Mouse (Mus musculus) erythroid progenitor cell, adult 5-6 weeks (primary cell): ENCODE measurements around the gene Stxbp1. TPM values are rescaled to one million over a fixed set of nuclear protein-coding genes. Genes with fewer than 3 reads are reported as not detected.

Experiments used
- ATAC-seq: replicated peaks from 2 replicates; pipeline ENCODE4 v1.8.0; 2016; ENCODE audit warnings: moderate number of reproducible peaks, mild to moderate bottlenecking, moderate TSS enrichment, inconsistent platforms; ENCODE audit not compliant: poor library complexity, low FRiP score, severe bottlenecking
- total RNA-seq, 2 experiments: library from RNA; stranded (forward) in 1 of 2; stranded (reverse) in 1 of 2; fragments of 150-400 nt in 1 of 2; fragments of 186-747, 209-891 nt in 1 of 2; gene quantifications; 2 replicates each; pipeline versions ENCODE4 v1.2.3 to v1.2.4; 2015 to 2017; ENCODE audit warnings: low replicate concordance in 2 of 2

The Stxbp1 gene
- total RNA-seq, 2 experiments from 2014 or later = 0.61 to 0.84 TPM

GRCm38 (mm10) chr2:32763353-32763752 is 83.7 kb downstream of the Stxbp1 start:
- no peak for ATAC-seq

- no peak for ATAC-seq
Observed at GRCm38 (mm10) chr2:32761859-32762258, 85.2 kb downstream of the Stxbp1 start.

GRCm38 (mm10) chr2:32761361-32761760 is 85.7 kb downstream of the Stxbp1 start:
- ATAC-seq = no peak

GRCm38 (mm10) chr2:32759001-32759400 is 88.0 kb downstream of the Stxbp1 start:
- ATAC-seq = no peak

GRCm38 (mm10) chr2:32758503-32758902 is 88.5 kb downstream of the Stxbp1 start:
- no peak for ATAC-seq

- peak; percentile 95 for ATAC-seq
Observed at GRCm38 (mm10) chr2:32757056-32757845, 89.8 kb downstream of the Stxbp1 start, which contains the start of gene Tor2a. TSS of gene Tor2a (plus strand) at chr2:32757234.

- ATAC-seq = peak; percentile 23
Observed at GRCm38 (mm10) chr2:32756674-32757055, 90.4 kb downstream of the Stxbp1 start.

GRCm38 (mm10) chr2:32752181-32752580 is 94.9 kb downstream of the Stxbp1 start:
- no peak for ATAC-seq

GRCm38 (mm10) chr2:32751665-32752033 is 95.4 kb downstream of the Stxbp1 start:
- ATAC-seq = no peak

- no peak for ATAC-seq
Observed at GRCm38 (mm10) chr2:32750887-32751664, 96.0 kb downstream of the Stxbp1 start.

GRCm38 (mm10) chr2:32750199-32750598 is 96.8 kb downstream of the Stxbp1 start:
- ATAC-seq = no peak

- ATAC-seq = no peak
Observed at GRCm38 (mm10) chr2:32749082-32749481, 98.0 kb downstream of the Stxbp1 start.

GRCm38 (mm10) chr2:32744272-32744982 is 102.6 kb downstream of the Stxbp1 start:
- no peak for ATAC-seq

GRCm38 (mm10) chr2:32742173-32742531 is 104.9 kb downstream of the Stxbp1 start:
- ATAC-seq = no peak

- ATAC-seq = no peak
Observed at GRCm38 (mm10) chr2:32741273-32742172, 105.5 kb downstream of the Stxbp1 start.

GRCm38 (mm10) chr2:32740916-32741272 is 106.2 kb downstream of the Stxbp1 start, which contains the start of gene 6330409D20Rik:
TSS of gene 6330409D20Rik (minus strand) at chr2:32741016.
- no peak for ATAC-seq

GRCm38 (mm10) chr2:32739311-32739710 is 107.7 kb downstream of the Stxbp1 start:
- ATAC-seq = no peak
